Mouse (Mus musculus) E14TG2a.4 (cell line): ENCODE results near the gene Mak.

Experiments
- H3K27me3 ChIP-seq: 2 replicates; pipeline ENCODE4 v1.6.1; 2014; ENCODE audit warnings: low read length, control low read depth; ENCODE audit not compliant: insufficient read depth
- H3K36me3 ChIP-seq: 2 replicates; pipeline ENCODE4 v1.6.1; 2014; ENCODE audit warnings: low read length, control low read depth; ENCODE audit not compliant: insufficient read depth
- H3K4me1 ChIP-seq: replicated peaks from 2 replicates; pipeline ENCODE4 v1.6.1; 2014; ENCODE audit warnings: low read depth, low read length, control low read depth
- H3K4me3 ChIP-seq: replicated peaks from 2 replicates; pipeline ENCODE4 v1.5.1; 2014; ENCODE audit warnings: mild to moderate bottlenecking, low read length
- H3K9me3 ChIP-seq: 2 replicates; pipeline ENCODE4 v1.6.1; 2014; ENCODE audit warnings: low read length, control low read depth
- CTCF ChIP-seq: conservative IDR thresholded peaks from 2 replicates; pipeline ENCODE4 v1.5.1; 2014; ENCODE audit warnings: low read length
- NANOG ChIP-seq: IDR thresholded peaks from 2 replicates; pipeline ENCODE4 v1.6.1; 2014; ENCODE audit warnings: borderline replicate concordance, low read length, mixed read lengths
- POU5F1 ChIP-seq: IDR thresholded peaks from 2 replicates; pipeline ENCODE4 v1.6.1; 2014; ENCODE audit warnings: low read length, borderline replicate concordance

Gene Mak

GRCm38 (mm10) chr13:41042511-41042910, 37.0 kb downstream of the Mak start:
- Histone ChIP-seq H3K4me3 (no peak overlapping the region), H3K9me3 (no peaks in the 10 kb centered on the region), H3K27me3 (no peaks in the 10 kb centered on the region), H3K4me1 (no peaks in the 10 kb centered on the region), H3K36me3 (no peaks in the 10 kb centered on the region)
- TF ChIP-seq CTCF = no peak
- no peak for TF ChIP-seq NANOG
- TF ChIP-seq POU5F1 = no peak

- TF ChIP-seq NANOG (no peak), CTCF (no peak), POU5F1 (no peak)
- Histone ChIP-seq H3K4me3 (no peak overlapping the region), H3K27me3 (peaks cover 9% of the 10 kb centered on the region), H3K4me1 (peaks cover 15% of the 10 kb centered on the region), H3K36me3 (no peaks in the 10 kb centered on the region), H3K9me3 (no peaks in the 10 kb centered on the region)
Observed at GRCm38 (mm10) chr13:41030098-41030497, 49.4 kb downstream of the Mak start.

DNA sequence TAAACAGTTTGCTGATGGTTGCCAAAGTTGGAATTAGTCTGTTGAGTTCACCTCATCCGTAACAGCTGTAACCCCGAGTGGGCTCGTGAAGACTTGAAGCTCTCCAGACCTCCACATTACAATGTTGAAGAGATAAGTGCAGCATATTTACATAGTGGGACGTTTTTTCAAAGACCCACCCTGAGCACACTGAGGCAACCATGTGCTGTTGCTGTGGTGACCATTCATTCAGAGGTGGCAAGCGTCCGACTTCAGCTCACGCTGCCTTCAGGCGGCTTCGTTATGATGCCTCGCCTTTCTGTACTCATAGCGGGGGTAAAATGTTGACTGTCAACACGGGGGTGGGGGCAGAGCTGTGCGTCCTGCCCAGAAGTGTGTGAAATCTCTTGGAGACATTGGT, 57.4 kb downstream of the Mak start:
- H3K4me1 ChIP-seq = peaks cover 50% of the 10 kb centered on the region
- H3K27me3 ChIP-seq = peaks cover 9% of the 10 kb centered on the region
- TF ChIP-seq CTCF (no peak), NANOG (no peak), POU5F1 (no peak)
- H3K36me3 ChIP-seq = peaks cover 62% of the 10 kb centered on the region
- no peak overlapping the region for H3K4me3 ChIP-seq
- no peaks in the 10 kb centered on the region for H3K9me3 ChIP-seq

GRCm38 (mm10) chr13:41021607-41022006, 57.9 kb downstream of the Mak start:
- H3K27me3 ChIP-seq = peaks cover 9% of the 10 kb centered on the region
- no peak for TF ChIP-seq NANOG
- no peak for TF ChIP-seq CTCF
- no peak for TF ChIP-seq POU5F1
- peaks cover 55% of the 10 kb centered on the region for H3K4me1 ChIP-seq
- H3K9me3 ChIP-seq = no peaks in the 10 kb centered on the region
- H3K4me3 ChIP-seq = no peak overlapping the region
- H3K36me3 ChIP-seq = peaks cover 64% of the 10 kb centered on the region

GRCm38 (mm10) chr13:41020494-41020893, 59.0 kb downstream of the Mak start:
- peaks cover 64% of the 10 kb centered on the region for H3K36me3 ChIP-seq
- H3K9me3 ChIP-seq = no peaks in the 10 kb centered on the region
- H3K4me1 ChIP-seq = peaks cover 52% of the 10 kb centered on the region
- no peak overlapping the region for H3K4me3 ChIP-seq
- TF ChIP-seq CTCF (no peak), POU5F1 (no peak)
- H3K27me3 ChIP-seq = peaks cover 2% of the 10 kb centered on the region

DNA sequence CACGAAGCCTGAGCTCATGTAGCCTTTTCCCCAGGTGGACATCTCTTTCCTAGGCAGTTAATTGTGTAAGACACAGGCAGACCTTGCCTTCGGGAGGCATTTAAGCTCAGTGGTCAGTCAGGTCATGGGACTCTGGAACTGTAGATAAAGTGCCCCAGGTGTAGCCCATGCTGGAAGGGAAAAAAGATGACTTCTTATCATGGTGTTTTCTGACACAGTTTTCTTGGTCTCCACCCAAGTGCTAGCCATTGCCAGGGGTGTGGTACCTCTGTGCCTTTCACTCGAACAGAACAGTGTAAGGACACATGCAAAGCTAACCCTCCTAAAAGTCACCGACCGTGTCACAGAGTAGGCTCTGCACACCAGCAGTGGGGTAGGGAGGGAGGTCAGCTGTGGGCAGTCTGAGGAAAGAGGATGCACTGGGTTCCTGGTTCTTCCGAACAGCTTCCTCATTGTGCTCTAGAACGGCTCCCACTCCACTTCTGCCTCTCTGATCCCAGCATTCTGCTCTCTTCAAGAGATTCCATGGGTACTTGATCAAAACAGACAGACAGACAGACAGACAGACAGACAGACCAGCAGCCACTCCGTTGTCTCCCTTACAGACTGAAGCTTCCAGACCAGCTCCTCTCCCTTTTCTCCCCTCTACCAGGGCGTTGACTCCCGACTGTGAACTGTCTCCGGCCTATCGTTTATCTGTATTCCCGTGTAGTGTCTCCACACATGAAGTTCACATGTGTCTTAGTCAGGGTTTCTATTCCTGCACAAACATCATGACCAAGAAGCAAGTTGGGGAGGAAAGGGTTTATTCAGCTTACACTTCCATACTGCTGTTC, 60.5 kb downstream of the Mak start:
- H3K4me1 ChIP-seq = peaks cover 57% of the 10 kb centered on the region

GRCm38 (mm10) chr13:41018236-41018635, 61.3 kb downstream of the Mak start:
- Histone ChIP-seq H3K4me1 (peaks cover 58% of the 10 kb centered on the region), H3K4me3 (no peak overlapping the region), H3K36me3 (peaks cover 80% of the 10 kb centered on the region), H3K27me3 (no peaks in the 10 kb centered on the region), H3K9me3 (no peaks in the 10 kb centered on the region)
- no peak for TF ChIP-seq NANOG
- TF ChIP-seq POU5F1 = no peak
- no peak for TF ChIP-seq CTCF

More for the DNA sequence above, 60.5 kb downstream of the Mak start:
- H3K9me3 ChIP-seq = no peaks in the 10 kb centered on the region
- no peak overlapping the region for H3K4me3 ChIP-seq
- TF ChIP-seq NANOG (no peak), POU5F1 (no peak), CTCF (no peak)
- peaks cover 79% of the 10 kb centered on the region for H3K36me3 ChIP-seq
- H3K27me3 ChIP-seq = no peaks in the 10 kb centered on the region

GRCm38 (mm10) chr13:41017832-41018231, 61.7 kb downstream of the Mak start:
- no peaks in the 10 kb centered on the region for H3K27me3 ChIP-seq
- peaks cover 61% of the 10 kb centered on the region for H3K4me1 ChIP-seq
- no peaks in the 10 kb centered on the region for H3K9me3 ChIP-seq
- no peak overlapping the region for H3K4me3 ChIP-seq
- TF ChIP-seq NANOG = no peak
- no peak for TF ChIP-seq CTCF
- TF ChIP-seq POU5F1 = no peak
- H3K36me3 ChIP-seq = peaks cover 82% of the 10 kb centered on the region

DNA sequence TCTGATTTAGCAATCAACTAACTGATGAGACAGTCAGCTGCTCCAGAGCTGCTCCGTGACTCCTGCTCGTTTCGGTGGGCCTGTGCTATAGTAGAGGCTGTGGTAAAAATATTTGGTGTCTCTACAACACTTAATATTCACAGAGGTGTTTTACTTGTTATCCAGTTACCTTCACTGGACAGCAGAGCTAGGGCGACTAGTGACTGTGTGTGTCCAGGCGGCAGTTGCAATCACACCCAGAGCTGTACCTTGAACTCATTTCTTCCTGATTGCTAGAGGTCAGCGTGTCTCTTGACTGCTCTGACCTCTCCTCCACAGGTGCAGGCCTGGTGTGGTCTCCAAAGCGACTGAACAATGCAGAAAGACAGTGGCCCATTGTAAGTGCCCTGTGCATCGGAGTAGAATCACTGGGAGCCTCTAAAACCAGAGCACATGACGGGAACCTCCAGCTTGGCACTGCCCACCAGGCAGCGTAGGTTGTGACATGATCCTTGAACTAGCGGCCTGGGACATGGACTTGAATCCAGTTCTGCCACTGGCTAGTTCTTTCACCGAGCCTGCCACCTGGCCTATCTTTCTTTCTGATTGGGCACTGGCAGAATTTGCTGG, 62.6 kb downstream of the Mak start:
- Histone ChIP-seq H3K27me3 (no peaks in the 10 kb centered on the region), H3K4me1 (peaks cover 57% of the 10 kb centered on the region), H3K9me3 (no peaks in the 10 kb centered on the region), H3K4me3 (peak overlapping the region; percentile 87), H3K36me3 (peaks cover 83% of the 10 kb centered on the region)
- TF ChIP-seq POU5F1 = no peak
- TF ChIP-seq CTCF = no peak
- no peak for TF ChIP-seq NANOG
